Mouse (Mus musculus): ENCODE results near the gene Gpsm1.

- TF ChIP-seq POLR2A (IDR thresholded peaks at IDR 0.05; ENCODE audit: extremely low read depth, insufficient read depth, low read length) (no peak), CTCF (IDR thresholded peaks at IDR 0.05; ENCODE audit: extremely low read depth, insufficient read depth, low read length) (no peak)
These were observed 2.1 kb downstream of the Gpsm1 start for GRCm38 (mm10) chr2:26317371-26317770.

Measured in cortical plate, adult 2 months (tissue).